Mouse (Mus musculus): Measurements from ENCODE around the gene Cntn1.

GRCm38 (mm10) chr15:92164127-92164526 is 113.2 kb downstream of the Cntn1 start:
- TF ChIP-seq POLR2A (IDR thresholded peaks at IDR 0.05; ENCODE audit: low read depth, low read length) (no peak), CTCF (IDR thresholded peaks at IDR 0.05; ENCODE audit: extremely low read depth, insufficient read length, insufficient replicate concordance, low read depth, low read length) (no peak)

Data from small intestine, adult 2 months (tissue).